Mouse (Mus musculus): ENCODE measurements around the gene Mark3.

DNA sequence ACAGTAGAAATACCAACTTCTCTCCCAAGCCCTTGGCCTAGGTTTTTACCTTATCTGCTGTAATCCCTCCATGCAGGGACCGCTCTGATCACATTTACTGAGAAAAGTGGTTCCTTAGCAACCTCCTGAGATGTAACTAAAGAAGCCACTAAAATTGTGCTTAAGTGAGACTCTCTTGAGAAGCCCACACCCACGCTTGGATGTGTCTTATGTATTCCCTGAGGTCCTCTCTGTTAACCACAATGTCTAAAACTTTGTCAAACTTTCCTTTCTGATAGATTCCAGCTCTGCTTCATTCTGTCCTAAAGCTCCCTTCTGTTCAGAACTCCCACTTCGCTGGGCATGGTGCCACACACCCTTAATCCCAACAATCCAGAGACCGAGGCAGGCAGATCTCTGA is 125.2 kb downstream of the Mark3 start:
- TF ChIP-seq HCFC1 (IDR thresholded peaks at IDR 0.05; ENCODE audit: borderline replicate concordance, insufficient read depth, low read length), result no peak
- TF ChIP-seq ZC3H11A (IDR thresholded peaks at IDR 0.05; ENCODE audit: borderline replicate concordance, low read depth, low read length), result no peak
- no peak for TF ChIP-seq CHD2 (IDR thresholded peaks at IDR 0.05; ENCODE audit: low read depth, low read length)
- no peak for TF ChIP-seq ZNF384 (IDR thresholded peaks at IDR 0.05; ENCODE audit: low read depth, low read length)
- TF ChIP-seq MAFK (IDR thresholded peaks at IDR 0.05; ENCODE audit: insufficient read depth, low read depth, low read length), result no peak
